Mouse (Mus musculus) liver, postnatal 0 days (tissue): ENCODE results near the gene Erf. TPM values are rescaled to one million over a fixed set of nuclear protein-coding genes. Genes with fewer than 3 reads are reported as not detected.
A peak's percentile ranks its signal among the peaks of the same experiment; 100 is the strongest.

Experiments
- ATAC-seq: fragments of 200-750 bp; cut with Nextera tagmentation; 2 replicates; pipeline ENCODE4 v1.8.0; 2017; ENCODE audit warnings: mild to moderate bottlenecking, moderate library complexity
- DNase-seq: peaks from one replicate; pipeline ENCODE4 v3.0.0-alpha.2; 2016
- H3K27ac ChIP-seq: fragments of 300-500 bp; sonication (generic); 2 replicates; pipeline ENCODE4 v1.5.1; 2014; ENCODE audit warnings: antibody characterized with exemption, moderate library complexity, mild to moderate bottlenecking, low read depth
- H3K27me3 ChIP-seq: fragments of 300-500 bp; sonication (generic); 2 replicates; pipeline ENCODE4 v1.6.1; 2014; ENCODE audit warnings: low read length, control low read depth, mixed read lengths; ENCODE audit not compliant: insufficient read depth
- H3K36me3 ChIP-seq: fragments of 300-500 bp; sonication (generic); replicated peaks from 2 replicates; pipeline ENCODE4 v1.6.1; 2014; ENCODE audit warnings: mild to moderate bottlenecking, control low read depth, low read length, moderate library complexity, mixed read lengths; ENCODE audit not compliant: insufficient read depth
- H3K4me1 ChIP-seq: fragments of 300-500 bp; sonication (generic); 2 replicates; pipeline ENCODE4 v1.6.1; 2014; ENCODE audit warnings: antibody characterized with exemption, mild to moderate bottlenecking, control low read depth; ENCODE audit not compliant: insufficient read depth
- H3K4me2 ChIP-seq: fragments of 300-500 bp; sonication (generic); 2 replicates; pipeline ENCODE4 v1.6.1; 2014; ENCODE audit warnings: low read depth, mild to moderate bottlenecking, low read length, moderate library complexity, mixed read lengths
- H3K4me3 ChIP-seq: fragments of 300-500 bp; sonication (generic); 2 replicates; pipeline ENCODE4 v1.5.1; 2014; ENCODE audit warnings: low read depth, low read length
- H3K9ac ChIP-seq: fragments of 300-500 bp; sonication (generic); replicated peaks from 2 replicates; pipeline ENCODE4 v1.6.1; 2014; ENCODE audit warnings: mild to moderate bottlenecking, moderate library complexity
- H3K9me3 ChIP-seq: fragments of 300-500 bp; sonication (generic); 2 replicates; pipeline ENCODE4 v1.6.1; 2016; ENCODE audit warnings: mild to moderate bottlenecking, control low read depth, low read length, mixed read lengths
- CTCF ChIP-seq: sonication (generic); IDR thresholded peaks from 2 replicates; pipeline ENCODE4 v1.5.1; 2016; ENCODE audit warnings: antibody characterized with exemption, low read depth
- EP300 ChIP-seq: IDR thresholded peaks from 2 replicates; pipeline ENCODE4 v1.6.1; 2016; ENCODE audit warnings: antibody characterized with exemption, low read depth, mild to moderate bottlenecking
- WGBS: fragments of 180-500 bp; shearing (Covaris S2); extraction: QIAGEN DNeasy Blood & Tissue Kit; methylation state at CpG from one replicate; pipeline ENCODE4 v1.1.7; 2014; ENCODE audit not compliant: insufficient replicate concordance; 5-methylcytosine and 5-hydroxymethylcytosine counted together
- polyA plus RNA-seq: library from polyadenylated mRNA; unstranded; fragments of >200 nt; fragmentation: Nextera tagmentation; extraction: Ambion mirVana; gene quantifications from 2 replicates; pipeline ENCODE4 v1.2.1, GENCODE M21; 2015

Erf gene
- polyA plus RNA-seq, 1 experiment from 2014 or later, result 4.6 TPM

DNA sequence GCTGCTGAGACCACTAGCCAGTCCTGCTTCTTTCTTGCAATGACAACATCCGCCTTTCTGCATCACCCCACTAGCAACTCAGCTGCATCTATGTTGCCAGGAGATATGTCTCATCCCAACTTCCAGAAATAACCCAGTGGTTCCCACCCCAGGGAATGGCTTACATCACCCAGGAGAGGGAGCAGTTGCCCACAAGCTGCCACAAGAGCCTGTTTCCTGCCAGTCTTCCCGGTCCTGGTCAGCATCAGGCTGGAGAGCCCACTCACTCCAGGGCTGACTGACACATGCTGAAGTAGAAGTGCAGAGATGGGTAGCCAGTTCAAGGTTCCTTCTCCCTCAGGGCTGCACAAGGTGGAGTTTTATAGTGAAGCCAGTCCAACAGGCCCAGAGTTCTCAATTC, 9.5 kb downstream of the Erf start:
- H3K4me1 ChIP-seq, result peaks cover 6% of the 10 kb centered on the region
- H3K27ac ChIP-seq, result no peak overlapping the region
- H3K4me2 ChIP-seq, result no peak overlapping the region
- H3K36me3 ChIP-seq, result peaks cover 19% of the 10 kb centered on the region; the same call in 1 of the 2 replicates
- WGBS, result 49% methylated on average over 2 of the region's 2 CpGs
- ATAC-seq (no peak), DNase-seq (peak; percentile 41)
- no peaks in the 10 kb centered on the region for H3K27me3 ChIP-seq
- TF ChIP-seq EP300, result no peak
- TF ChIP-seq CTCF, result peak; percentile 66
- no peaks in the 10 kb centered on the region for H3K9me3 ChIP-seq
- no peak overlapping the region for H3K4me3 ChIP-seq
- H3K9ac ChIP-seq, result no peak overlapping the region

DNA sequence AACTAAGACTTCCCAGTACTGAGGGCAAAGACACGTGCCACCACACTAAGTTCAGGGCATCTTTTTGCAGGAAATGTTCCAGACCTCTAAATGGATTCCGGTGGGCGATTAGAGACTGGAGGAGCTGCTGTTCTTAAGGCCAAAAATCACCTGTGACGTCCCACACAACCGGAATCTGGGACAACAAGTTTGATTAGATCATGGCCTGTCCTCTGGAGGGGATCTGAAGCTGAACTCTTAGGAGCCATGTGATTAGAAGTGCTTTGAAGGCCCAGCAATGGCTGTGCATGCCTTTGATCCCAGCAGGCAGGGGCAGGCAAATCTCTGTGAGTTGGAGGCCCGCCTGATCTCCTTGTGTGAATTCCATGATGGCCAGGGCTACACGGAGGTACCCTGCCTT, 9.9 kb downstream of the Erf start:
- Histone ChIP-seq H3K4me1 (peaks cover 10% of the 10 kb centered on the region), H3K27me3 (no peaks in the 10 kb centered on the region), H3K4me3 (no peak overlapping the region), H3K4me2 (no peak overlapping the region), H3K27ac (no peak overlapping the region), H3K9ac (no peak overlapping the region), H3K36me3 (peaks cover 15% of the 10 kb centered on the region; the same call in 1 of the 2 replicates), H3K9me3 (no peaks in the 10 kb centered on the region)
- ATAC-seq (no peak), DNase-seq (no peak)
- TF ChIP-seq CTCF (no peak), EP300 (no peak)
- 69% methylated on average over 7 of the region's 7 CpGs for WGBS

DNA sequence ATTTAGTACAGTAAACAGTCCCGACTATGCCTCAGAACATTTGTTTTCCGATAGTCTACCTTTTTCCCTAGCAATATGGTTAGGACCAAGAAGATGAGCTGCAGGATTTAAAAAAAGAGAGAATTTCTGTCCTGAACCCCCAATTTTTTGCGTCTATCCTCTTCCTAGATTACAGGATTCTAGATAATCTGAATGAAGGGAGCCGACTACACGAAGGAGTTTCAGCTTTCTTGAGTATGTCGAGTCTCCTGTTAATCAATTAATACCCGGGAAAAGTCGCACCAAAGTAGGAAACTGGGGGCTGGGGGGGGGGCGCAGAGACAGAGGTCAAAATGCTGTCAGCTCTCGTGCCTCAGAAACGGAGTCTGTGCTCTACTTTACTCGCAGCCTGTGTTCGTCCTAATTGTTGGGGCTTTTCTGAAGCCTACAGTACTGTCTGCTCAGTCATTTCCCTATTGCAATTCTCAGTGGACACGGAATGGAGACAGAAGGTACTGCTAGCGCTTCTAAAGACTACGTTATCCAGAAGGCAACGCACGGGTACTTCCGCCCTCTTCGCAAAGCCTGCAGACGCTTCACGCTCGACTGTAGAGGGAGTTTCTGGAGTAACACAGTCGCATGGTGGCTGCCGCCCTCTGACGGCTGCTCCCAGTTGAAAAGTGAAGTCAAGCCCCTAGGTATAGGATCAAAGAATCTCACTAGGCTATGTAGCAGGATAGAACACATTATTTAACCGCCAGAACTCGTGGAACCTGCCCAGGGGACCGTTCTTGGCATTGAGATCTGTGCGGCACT, 11.5 kb downstream of the Erf start:
- Histone ChIP-seq H3K27me3 (no peaks in the 10 kb centered on the region), H3K9me3 (no peaks in the 10 kb centered on the region), H3K9ac (peak overlapping the region; percentile 49), H3K27ac (peak overlapping the region; percentile 76), H3K4me1 (peaks cover 10% of the 10 kb centered on the region), H3K36me3 (peaks cover 8% of the 10 kb centered on the region; the same call in 1 of the 2 replicates), H3K4me2 (peak overlapping the region; percentile 79), H3K4me3 (peak overlapping the region; percentile 94)
- TF ChIP-seq EP300 (no peak; the same call in 1 of the 2 replicates), CTCF (peak; percentile 87)
- 2% methylated on average over 30 of the region's 30 CpGs for WGBS
- ATAC-seq, result peak; percentile 27
- DNase-seq, result peak; percentile 85

DNA sequence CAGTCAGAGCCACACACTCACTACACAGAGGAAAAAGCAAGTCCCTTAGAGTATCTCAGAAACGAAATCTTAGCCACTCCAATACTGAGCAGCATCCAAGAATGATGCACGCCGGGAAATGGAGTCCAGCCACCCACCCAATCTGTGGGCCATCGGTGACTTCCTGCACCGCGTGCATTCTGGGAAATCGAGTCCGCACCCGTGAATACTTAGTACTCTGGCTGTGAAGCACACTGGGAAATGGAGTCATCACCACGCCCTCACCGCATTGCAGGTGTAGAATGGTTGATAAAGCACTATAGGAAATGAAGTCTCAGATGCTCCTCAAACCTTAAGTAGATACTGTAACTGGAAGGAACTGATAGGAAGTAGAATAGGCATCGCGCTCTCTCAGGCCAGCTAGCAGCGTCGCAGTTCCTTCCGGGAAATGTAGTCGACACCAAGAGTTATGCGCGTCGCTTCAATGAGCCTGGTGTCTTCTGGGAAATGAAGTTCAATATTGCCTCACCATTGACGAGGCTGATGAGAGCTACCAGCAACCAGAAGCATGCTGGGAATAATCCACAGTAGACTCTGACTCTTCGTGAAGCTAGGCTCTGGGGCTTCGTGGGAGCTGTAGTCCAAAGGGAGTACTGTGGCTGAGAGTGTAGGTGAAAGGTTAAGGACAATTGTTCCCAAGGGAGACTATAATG, 12.4 kb downstream of the Erf start:
- TF ChIP-seq EP300, result peak; percentile 92
- 0 out of 2 replicates have a peak, but pooled peaks have one; percentile 0 for TF ChIP-seq CTCF
- H3K27ac ChIP-seq, result peak overlapping the region; percentile 76
- peaks cover 10% of the 10 kb centered on the region for H3K4me1 ChIP-seq
- peak overlapping the region; percentile 79 for H3K4me2 ChIP-seq
- H3K9ac ChIP-seq, result peak overlapping the region; percentile 98
- DNase-seq (peak; percentile 93), ATAC-seq (peak; percentile 90)
- H3K4me3 ChIP-seq, result peak overlapping the region; percentile 94
- peaks cover 14% of the 10 kb centered on the region for H3K36me3 ChIP-seq
- no peaks in the 10 kb centered on the region for H3K9me3 ChIP-seq
- H3K27me3 ChIP-seq, result no peaks in the 10 kb centered on the region
- under 1% methylated on average over 23 of the region's 23 CpGs for WGBS

DNA sequence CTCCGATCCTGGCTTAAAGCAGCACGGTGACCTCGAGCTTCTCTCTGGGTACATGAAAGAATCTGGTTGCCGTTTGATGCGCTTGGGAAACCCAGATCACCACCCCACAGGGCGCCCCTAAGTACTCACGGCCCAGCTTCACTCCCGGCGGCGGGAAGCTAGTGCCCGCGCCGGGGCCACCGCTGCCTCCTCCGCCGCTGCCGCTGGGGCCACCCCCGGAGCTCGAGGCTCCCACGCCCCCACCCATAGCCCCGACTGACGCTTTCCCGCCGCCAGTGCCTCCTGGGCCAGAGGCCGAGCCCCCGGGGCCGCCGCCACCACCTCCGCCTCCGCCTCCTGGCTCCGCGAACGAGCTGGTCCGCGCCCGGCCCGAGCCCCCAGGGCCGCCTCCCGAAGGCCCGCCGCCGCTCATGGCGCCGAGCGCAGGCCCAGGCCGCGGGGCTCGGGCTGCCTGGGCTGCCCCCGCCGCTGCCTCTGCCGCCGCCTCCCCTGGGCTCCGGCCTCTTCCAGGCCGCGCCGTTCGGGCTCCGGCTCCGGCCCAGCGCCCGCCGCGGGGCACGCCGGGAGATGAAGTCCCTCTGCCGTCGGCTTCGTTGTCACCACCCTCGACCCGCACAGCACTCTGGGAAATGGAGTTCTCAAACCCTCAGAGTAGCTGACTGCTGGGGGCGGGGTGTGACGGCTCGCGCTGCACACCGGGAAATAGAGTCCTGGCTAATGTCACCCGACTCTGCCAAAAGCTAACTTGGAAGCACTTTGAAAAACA, 13.1 kb downstream of the Erf start, which contains the start of gene Gsk3a:
Gsk3a (minus strand) TSS at position 603 of the 766 bp plus-strand sequence.
- ATAC-seq (peak; percentile 83), DNase-seq (peak; percentile 98)
- peaks cover 19% of the 10 kb centered on the region for H3K36me3 ChIP-seq
- H3K9ac ChIP-seq, result peak within 1 kb of the TSS; percentile 98
- WGBS, result under 1% methylated on average over 57 of the region's 76 CpGs
- peaks cover 10% of the 10 kb centered on the region for H3K4me1 ChIP-seq
- no peaks in the 10 kb centered on the region for H3K9me3 ChIP-seq
- peak within 1 kb of the TSS; percentile 79 for H3K4me2 ChIP-seq
- TF ChIP-seq CTCF (0 out of 2 replicates have a peak, but pooled peaks have one; percentile 1), EP300 (no peak)
- no peaks in the 10 kb centered on the region for H3K27me3 ChIP-seq
- peak within 1 kb of the TSS; percentile 76 for H3K27ac ChIP-seq
- H3K4me3 ChIP-seq, result peak within 1 kb of the TSS; percentile 94
